Mouse (Mus musculus) embryo, embryonic 10 days (tissue): Measurements from ENCODE around the gene Nfil3.
A peak's percentile ranks its signal among the peaks of the same experiment; 100 is the strongest.

Experiments
- DNase-seq: peaks from one replicate; pipeline ENCODE4 v3.0.0-alpha.2; 2015; ENCODE audit warnings: low spot score

Gene Nfil3

DNA sequence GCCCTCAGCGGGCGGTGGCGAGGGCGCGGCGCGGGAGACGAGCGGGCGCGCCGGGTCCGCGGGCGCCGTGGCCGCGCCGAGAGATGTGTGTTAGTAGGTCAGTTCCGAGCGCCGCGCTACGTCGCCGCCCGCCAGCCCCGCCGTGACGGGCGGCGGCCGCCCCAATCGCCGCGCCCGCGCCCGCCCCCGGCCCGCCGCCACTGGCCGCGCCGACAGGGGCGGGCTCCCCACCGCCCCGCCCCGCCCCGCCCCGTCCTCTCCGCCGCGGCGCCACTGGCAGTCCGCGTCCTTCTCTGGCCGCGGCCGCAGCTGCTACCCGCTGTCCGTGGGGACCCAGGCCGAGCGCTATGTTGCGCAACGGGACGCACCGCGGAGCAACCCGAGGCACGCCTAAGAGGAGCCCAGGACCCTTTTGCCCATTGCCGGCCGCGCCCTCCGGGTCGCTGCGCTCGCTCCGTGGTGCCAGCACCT, at the start of gene Nfil3:
Gene Nfil3, minus strand, starts transcription at position 123 of the 471 bp plus-strand sequence.
- DNase-seq, result peak; percentile 85

GRCm38 (mm10) chr13:53024285-53024684, 43.4 kb upstream of the Nfil3 start:
- DNase-seq, result no peak

DNA sequence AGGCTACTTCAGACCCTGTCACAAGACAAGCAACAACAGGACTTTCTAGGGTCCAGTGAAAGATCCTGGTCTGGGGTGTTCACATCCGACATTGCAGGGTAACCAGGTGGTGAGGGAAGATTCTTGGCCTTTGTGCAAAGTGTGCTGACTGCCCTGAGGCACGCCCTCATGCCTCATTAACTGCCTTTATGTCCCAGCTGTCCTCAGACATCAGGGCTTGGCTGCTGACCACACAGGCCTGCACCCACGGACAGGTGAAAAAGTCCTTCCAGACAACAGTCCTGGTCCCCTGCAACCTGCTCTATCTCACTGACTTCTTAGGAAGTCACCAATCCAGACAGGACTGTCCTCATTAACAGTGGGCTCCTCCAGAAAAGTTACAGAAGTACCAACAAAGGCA, 39.4 kb upstream of the Nfil3 start:
- no peak for DNase-seq

DNA sequence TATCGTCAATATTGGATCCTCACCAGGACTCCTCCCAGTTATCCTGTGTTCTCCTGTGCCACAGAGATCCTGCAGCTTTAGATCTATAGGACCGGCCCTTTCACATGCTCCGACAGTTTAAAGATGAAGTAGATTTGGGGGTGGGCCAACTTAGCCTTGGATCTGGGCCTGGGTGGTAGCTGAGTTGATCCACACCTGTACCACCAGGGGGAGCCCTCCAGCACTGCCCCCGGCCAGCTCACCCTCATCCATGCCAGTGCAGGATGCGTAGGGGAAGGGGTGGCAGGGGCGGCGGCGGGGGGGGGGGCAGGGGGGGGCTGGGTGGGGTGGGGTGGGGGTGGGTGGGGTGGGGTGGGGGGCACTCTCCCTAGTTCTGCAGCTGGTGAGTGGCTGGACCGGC, 38.7 kb upstream of the Nfil3 start:
- no peak for DNase-seq

DNA sequence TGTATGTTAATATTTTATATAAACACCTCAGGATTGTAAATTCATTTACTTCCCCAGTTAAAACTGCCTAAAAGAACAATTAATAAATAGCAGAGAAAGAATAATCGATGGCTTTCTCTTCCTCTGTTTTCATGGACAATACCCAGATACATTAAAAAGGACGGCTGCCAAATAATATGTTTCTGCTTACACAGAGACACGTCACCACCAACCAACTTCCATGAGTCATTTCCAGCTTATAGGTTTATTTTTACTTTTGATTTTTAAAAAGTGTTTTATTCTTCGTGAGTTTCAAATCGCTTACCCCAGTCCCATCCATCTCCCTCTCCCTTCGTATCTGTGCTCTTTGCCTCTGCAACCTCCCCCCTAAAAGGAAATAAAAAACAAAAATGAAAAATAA, 38.1 kb upstream of the Nfil3 start:
- no peak for DNase-seq

DNA sequence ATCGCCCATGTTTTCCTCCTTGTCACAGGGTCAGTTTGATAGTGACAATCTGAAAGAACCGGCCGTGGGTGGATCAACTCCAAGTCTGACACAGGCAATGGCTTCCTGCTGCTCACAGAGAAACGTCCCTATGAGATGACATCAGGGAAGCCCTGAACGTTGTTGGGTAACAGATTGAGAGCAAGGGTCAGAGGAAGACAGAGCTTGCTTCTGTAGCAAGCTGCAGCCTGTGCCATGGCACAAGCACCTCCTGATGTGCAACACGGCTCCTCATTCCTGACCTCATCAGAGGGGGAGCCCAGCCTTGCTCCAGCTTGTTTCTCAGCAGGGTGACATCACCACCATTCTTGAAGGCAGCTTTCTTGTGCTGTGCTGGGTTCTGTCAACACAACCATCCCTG, 37.1 kb upstream of the Nfil3 start:
- DNase-seq, result no peak

- DNase-seq, result peak; percentile 45
Measured at GRCm38 (mm10) chr13:53017117-53017516, 36.2 kb upstream of the Nfil3 start.

- DNase-seq, result peak; percentile 46
Measured at GRCm38 (mm10) chr13:53011426-53011825, 30.6 kb upstream of the Nfil3 start.

DNA sequence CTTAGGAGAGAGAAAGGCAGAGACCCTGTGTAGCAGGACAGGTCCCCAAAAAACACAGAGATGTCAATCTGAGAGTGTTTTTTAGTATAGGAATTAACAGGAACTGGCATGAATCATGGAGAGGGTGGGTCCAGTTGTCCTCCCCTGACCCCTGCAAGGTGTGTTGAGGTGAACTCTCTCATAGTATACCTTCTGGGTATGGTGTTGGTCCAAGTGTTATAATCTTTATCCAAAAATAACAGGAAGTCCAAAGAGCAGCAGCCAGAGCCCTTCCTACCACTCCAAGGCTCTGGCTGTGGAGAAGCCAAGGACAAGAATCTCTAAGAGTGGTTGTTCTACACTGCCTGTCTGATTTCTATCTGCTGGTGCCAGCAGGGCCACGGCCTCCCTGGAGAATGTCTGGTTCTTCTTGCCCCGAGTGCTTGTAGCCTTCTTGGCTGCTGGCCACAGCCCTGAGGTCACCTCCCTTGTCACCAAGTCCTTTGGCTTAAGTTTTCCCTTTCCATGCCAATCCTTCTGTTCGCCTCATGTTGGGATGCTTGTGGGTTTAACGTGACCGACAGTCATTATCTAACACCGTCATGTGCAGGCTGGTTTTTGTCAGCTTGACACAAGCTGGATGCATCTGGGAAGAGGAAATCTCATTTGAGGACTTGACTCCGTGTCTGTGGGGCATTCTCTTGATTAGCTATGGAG, 27.8 kb upstream of the Nfil3 start:
- DNase-seq, result no peak

GRCm38 (mm10) chr13:53007781-53008180, 26.9 kb upstream of the Nfil3 start:
- DNase-seq, result no peak

DNA sequence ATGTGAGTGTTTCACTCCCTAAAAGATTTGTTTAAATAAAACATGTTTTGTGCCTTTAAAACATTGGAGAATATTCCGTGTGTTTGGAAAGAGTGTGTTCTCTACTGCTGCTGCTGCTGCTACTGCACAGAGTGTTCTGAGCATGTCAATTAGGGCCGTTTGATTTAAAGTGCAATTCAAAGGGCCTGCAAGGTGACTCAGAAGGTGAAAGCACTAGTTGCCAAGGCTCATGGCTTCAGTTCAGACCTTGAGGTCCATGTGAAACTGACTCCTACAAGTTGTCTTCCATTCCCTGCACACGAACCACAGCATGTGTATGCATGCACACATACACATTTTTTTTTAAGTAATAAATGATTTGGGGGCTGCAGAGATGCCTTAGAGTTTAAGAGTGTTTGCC, 22.4 kb upstream of the Nfil3 start:
- DNase-seq, result no peak

- DNase-seq, result no peak
Measured at GRCm38 (mm10) chr13:53001511-53001935, 20.6 kb upstream of the Nfil3 start.

GRCm38 (mm10) chr13:53000481-53000880, 19.6 kb upstream of the Nfil3 start:
- no peak for DNase-seq

GRCm38 (mm10) chr13:52998541-52998940, 17.7 kb upstream of the Nfil3 start:
- DNase-seq, result no peak

DNA sequence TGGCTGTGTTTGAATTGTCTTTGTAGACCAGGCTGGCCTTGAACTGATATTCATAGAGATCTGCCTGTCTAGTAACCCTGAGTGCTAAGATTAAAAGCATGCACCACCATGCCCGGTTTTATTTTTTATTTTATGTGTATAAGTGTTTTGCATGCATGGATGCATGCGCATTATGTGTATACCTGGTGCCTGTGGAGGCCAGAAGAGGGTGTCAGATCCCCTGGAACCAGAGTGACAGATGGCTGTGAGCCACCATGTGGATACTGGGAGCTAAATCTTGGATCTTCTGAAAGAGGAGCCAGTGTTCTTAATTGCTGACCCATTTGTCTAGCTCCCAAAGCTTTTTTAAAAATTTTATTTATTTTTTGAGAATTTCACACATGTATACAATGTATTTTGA, 16.9 kb upstream of the Nfil3 start:
- no peak for DNase-seq

DNA sequence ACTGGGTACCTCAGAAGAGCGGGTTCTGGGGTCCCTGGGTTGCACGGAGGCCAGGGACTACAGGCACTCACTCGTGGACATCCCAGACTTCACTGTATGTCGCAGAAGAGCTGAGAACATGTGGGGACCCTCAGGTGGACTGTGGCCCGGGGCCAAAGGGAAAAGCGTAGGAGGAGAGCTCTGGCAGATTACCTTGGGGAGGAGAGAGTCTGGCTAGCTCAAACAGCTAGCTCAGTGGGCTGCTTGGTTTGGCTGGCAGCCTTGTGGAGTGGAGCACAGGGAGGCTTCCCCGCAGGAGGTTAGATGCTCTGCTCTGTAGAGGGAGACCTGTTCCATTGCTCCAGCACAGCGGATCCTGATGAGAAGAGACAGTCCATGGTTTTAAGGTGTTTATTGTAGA, 15.3 kb upstream of the Nfil3 start:
- DNase-seq, result no peak

DNA sequence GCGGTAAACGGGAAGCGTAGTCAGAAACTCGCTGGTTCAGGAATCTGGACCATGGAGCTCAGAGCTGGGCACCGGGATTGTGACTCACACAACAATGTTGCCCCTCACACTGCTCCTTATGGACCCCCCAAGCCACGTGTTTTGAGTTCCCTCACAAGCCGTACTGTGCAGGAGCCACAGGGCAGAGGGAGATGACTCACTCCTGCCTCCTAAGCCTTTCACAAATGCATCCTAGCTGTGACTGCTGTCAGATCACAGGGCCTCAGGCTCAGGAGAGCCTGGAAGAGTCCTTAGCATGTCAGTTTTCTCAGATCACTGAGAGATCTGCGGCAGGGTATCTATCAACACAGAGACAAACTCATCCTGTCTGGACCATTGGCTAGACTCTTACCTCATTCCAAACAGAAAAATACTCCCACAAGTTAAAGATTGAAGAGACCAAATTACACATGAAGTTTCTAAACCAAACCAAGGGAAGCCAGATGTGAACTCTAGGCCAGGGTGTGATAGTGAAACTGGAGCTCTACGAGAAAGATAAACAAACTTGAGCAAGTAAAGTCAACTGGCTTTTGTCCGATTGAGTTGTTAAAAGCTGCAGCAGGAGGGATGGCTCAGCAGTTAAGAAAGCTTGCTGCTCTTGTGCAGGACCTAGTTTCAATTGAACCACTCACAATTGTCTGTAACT, 13.5 kb upstream of the Nfil3 start:
- DNase-seq, result peak; percentile 47

GRCm38 (mm10) chr13:52990139-52990538, 9.3 kb upstream of the Nfil3 start:
- peak; percentile 61 for DNase-seq

- DNase-seq, result no peak
Measured at GRCm38 (mm10) chr13:52989005-52989404, 8.1 kb upstream of the Nfil3 start.

- DNase-seq, result no peak
Measured at GRCm38 (mm10) chr13:52987880-52988279, 7.0 kb upstream of the Nfil3 start.

GRCm38 (mm10) chr13:52986215-52986780, 5.4 kb upstream of the Nfil3 start:
- DNase-seq, result no peak

DNA sequence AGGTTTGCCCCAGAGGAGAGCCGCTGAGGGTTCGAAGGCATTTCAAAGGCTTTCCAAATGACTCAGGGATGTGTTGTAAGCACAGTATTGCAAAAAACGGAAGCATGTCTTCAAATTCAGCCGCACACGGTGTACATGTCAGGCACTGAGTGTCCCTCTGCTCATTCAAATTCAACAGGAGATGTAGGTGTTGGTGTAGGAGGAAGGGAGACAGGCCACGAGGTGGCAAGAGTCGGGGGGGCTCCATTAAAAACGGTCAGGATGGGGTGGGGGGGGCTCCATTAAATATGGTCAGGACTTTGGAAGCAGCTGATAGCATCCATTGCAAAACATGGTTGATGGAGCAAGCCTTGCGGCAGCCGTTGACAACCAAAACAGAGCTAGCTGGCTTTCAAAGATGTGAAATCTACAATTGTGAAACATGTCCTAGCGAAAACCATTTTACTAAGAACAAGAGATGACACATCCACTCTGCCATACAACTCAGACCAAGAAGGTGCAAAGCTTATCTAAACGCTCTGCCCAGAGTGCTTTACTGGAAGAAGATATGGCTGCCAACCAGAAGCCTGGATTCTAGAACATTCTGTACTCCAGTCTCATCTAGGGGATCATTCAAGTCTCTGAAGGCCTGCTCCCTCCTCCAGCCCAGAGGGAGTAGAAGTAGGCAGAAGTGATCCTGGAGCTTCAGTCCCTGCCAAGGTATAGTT, 4.8 kb upstream of the Nfil3 start:
- no peak for DNase-seq

DNA sequence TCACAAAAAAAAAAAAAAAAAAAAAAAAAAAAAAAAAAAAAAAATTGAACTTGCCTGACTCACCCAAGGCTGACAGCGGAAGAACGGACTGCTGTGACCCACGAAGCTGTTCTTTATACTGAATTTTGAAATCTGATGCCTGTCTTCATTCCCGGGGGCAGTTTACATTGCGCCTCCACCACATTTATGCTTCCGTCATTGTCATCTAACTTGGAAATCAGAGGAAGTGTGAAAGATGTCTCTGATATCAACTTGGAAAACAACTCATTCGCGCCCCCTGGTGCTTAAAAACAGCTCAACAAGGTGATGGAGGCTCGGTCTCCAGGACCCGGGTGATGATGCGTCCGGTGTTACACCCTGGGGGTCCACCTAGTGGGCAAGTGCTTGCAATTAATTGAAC, 1.8 kb upstream of the Nfil3 start:
- peak; percentile 92 for DNase-seq
